Comparison of ENCODE assay signal across 22 mouse cellular contexts in the genomic region with DNA sequence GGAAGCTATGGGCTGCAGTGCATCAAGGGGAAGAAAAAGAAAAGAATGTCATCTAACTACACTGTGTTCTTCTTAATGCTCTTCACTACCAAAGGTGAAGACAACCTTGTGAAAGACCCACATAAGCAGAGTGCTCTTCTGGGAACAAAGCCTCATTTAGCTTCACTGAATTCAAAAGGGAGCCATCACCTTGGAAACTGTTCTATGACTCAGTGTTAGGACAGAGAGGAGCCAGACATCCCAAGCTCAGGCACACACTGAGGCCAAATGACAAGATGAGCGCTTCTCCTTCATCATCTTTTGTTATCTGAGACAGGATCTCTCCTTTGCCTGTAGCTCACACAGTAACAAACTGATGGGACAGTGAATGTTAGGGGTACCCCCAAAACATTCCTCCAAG. TPM values are rescaled to one million over a fixed set of nuclear protein-coding genes. Genes with fewer than 3 reads are reported as not detected.
DNase-seq lines count a peak whose midpoint lies in the region; ATAC-seq lines count a peak whose summit lies in the region.
"Had no signal": no experiment of that assay in that cellular context is flagged by ENCODE, and none has a peak within 500 bp of the region (broad histone marks: within the 10 kb centered on the region; RNA-seq: fewer than 3 reads in every experiment).

No protein-coding gene starts in this region.

- ATAC-seq in frontal cortex, adult (ENCODE audit: low TSS enrichment) = peak; percentile 87
- ATAC-seq: activated CD4-positive, CD25-positive, alpha-beta regulatory T cell, adult 4 months; forebrain, embryonic 13.5 days; forebrain, postnatal 0 days; hindbrain, postnatal 0 days; Patski had no signal

- no peak for DNase-seq in frontal cortex, postnatal 25 days (ENCODE audit: low spot score in 2 of 2)
- DNase-seq in layer of hippocampus, adult 9-10 months (ENCODE audit: low spot score) = peak; percentile 17
- DNase-seq in layer of hippocampus, postnatal 36 days = no peak
- DNase-seq in right cerebral cortex, adult 2 months (ENCODE audit: low spot score in 2 of 2) = peak; percentile 12 to 14
- DNase-seq in right cerebral cortex, postnatal 36 days (ENCODE audit: low spot score in 2 of 2) = no peak
- no peak for DNase-seq in cerebellum, postnatal 4 days (ENCODE audit: low spot score in 2 of 2)
- DNase-seq: adrenal gland, postnatal 36 days; cerebellum, adult 11 months; cerebellum, adult 8-10 months; cerebellum, postnatal 25 days; forebrain, postnatal 0 days; gastrocnemius, postnatal 14 days; heart, adult 2 months; heart, postnatal 14 days had no signal

RNA-seq across cellular contexts. Expression of a gene that starts 45.6 kb away (rescaled TPM):
- total RNA-seq in layer of hippocampus, postnatal 36 days (2021) = 10 to 100 TPM; 71.0 to 78.3 TPM
- total RNA-seq: gastrocnemius, adult 18-20 months; hematopoietic stem cell, adult 5-6 weeks; MEL had no signal

Comparison
In these comparisons a context has a peak if more than half of its experiments do, and no peak if none do; other contexts are left out.
1. DNase-seq: peak in layer of hippocampus, adult 9-10 months (single experiment) and right cerebral cortex, adult 2 months (2 of 2); none in frontal cortex, postnatal 25 days (0 of 2), layer of hippocampus, postnatal 36 days (0 of 2), right cerebral cortex, postnatal 36 days (0 of 2) and cerebellum, postnatal 4 days (0 of 2).